Mouse (Mus musculus) cortical plate, adult 2 months (tissue): ENCODE measurements at regions not wholly inside any gene's neighbourhood (a gene's known extent, or its start where the extent isn't known, plus 50 kb on each side); places are given as distances from the start of the nearest gene placed in this dataset.

Experiments
- CTCF ChIP-seq: fragments of 200-500 bp; IDR thresholded peaks from 2 replicates; pipeline ENCODE4 v1.5.1; 2011; ENCODE audit warnings: mild to moderate bottlenecking, control low read depth, low read length; ENCODE audit not compliant: insufficient read depth; ENCODE audit errors: extremely low read depth
- POLR2A ChIP-seq: fragments of 200-500 bp; IDR thresholded peaks from 2 replicates; pipeline ENCODE4 v1.6.1; 2011; ENCODE audit warnings: mild to moderate bottlenecking, low read length, control low read depth; ENCODE audit not compliant: insufficient read depth; ENCODE audit errors: extremely low read depth

- TF ChIP-seq CTCF (no peak), POLR2A (no peak)
Measured at GRCm38 (mm10) chr16:12694646-12695045, 414.8 kb upstream of the Ercc4 start.
